Mouse (Mus musculus): Measurements from ENCODE around the gene Krt34.

DNA sequence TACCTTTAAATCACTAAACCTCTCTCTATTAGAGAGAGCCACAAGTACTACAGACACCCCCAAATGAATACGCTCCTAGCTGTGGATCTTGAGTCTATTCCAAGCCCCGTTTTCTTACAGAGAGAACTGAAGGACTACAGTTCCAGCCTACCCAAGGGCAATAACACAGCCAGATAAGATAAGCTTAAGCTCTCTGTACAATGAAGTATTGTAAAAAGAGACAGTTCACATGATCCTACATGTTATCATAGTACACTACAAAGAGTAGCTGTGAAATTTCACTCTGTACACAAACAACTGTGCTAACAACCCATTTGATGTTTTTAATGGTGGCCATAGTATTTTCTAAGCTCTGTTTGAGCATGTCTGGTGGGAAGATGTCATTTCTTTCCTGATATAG is 5.8 kb upstream of the Krt34 start:
- no peak for TF ChIP-seq MAFK (IDR thresholded peaks at IDR 0.05; ENCODE audit: insufficient read depth, low read depth, low read length)
- TF ChIP-seq ZC3H11A (IDR thresholded peaks at IDR 0.05; ENCODE audit: borderline replicate concordance, low read depth, low read length), result no peak
- no peak for TF ChIP-seq ZNF384 (IDR thresholded peaks at IDR 0.05; ENCODE audit: low read depth, low read length)
- no peak for TF ChIP-seq HCFC1 (IDR thresholded peaks at IDR 0.05; ENCODE audit: borderline replicate concordance, insufficient read depth, low read length)
- TF ChIP-seq CHD2 (IDR thresholded peaks at IDR 0.05; ENCODE audit: low read depth, low read length), result no peak

All from ES-E14 (cell line).